Mouse (Mus musculus) thymus, postnatal 25 days (tissue): ENCODE results near the gene Atp1a3.
"Not testable (repeated sequence)": the region's sequence is repeated elsewhere in the genome, so short reads cannot be mapped to it uniquely, and the experiment has no call there.

Source experiments
- DNase-seq: peaks from one replicate; pipeline ENCODE4 v3.0.0; 2022

Gene Atp1a3

GRCm38 (mm10) chr7:25005421-25006065 lies at the start of gene Atp1a3:
Gene Atp1a3, minus strand, starts transcription at chr7:25005958.
- peak; percentile 47 for DNase-seq

GRCm38 (mm10) chr7:25052587-25052986 lies 46.8 kb upstream of the Atp1a3 start:
- DNase-seq, result no peak

DNA sequence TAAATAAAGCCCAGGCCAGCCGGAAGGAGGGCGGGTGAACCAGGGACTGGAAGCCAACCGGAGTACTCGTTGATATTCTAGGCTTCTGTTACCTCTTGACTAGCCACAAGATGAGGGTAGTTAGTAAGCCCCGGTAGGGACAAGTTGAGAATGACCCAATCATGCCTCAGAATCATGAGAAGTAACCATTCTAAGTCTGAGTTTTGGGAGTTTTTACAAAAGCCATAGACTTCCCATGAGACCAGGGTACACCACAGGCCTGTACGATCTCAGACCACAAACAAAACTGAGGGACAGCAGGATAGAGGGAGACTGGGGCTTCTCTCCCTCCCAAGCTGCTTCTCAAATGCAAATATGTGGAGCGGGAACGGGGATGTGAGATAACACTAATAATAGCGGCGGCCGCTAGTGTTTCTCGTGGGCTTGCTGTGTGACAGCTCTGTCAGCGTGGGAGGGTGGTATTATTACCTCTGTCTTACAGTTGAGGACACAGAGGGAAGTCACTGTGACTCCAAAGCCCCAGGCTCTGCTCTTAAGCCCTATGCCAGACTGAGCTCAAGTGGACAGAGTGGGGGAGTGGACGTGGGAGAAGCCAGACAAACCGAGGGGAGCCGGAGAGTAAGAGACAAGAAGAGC lies 43.7 kb upstream of the Atp1a3 start:
- DNase-seq, result no peak

- DNase-seq, result no peak
Observed at GRCm38 (mm10) chr7:25047363-25047762, 41.6 kb upstream of the Atp1a3 start.

- DNase-seq, result not testable (repeated sequence)
Observed at GRCm38 (mm10) chr7:25044599-25044998, 38.8 kb upstream of the Atp1a3 start.

DNA sequence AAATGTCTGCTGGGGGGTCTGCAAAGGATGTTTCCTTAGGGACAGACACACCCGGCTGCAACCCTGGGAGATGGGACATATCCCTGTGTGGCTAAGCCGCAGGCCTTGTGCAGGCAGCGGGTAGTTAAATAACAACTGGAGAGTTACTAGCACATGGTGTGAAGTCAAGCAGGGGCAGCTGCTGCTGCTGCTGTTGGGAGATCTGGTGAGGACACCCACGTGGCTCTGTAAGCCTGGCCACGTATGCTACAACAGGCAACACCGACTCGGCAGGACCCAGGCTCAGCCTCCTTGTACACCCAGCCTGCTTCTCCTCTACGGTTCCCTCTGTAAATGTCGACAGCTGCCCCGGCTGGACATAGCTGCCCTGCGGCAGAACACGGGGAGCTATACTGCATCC lies 36.2 kb upstream of the Atp1a3 start:
- no peak for DNase-seq

DNA sequence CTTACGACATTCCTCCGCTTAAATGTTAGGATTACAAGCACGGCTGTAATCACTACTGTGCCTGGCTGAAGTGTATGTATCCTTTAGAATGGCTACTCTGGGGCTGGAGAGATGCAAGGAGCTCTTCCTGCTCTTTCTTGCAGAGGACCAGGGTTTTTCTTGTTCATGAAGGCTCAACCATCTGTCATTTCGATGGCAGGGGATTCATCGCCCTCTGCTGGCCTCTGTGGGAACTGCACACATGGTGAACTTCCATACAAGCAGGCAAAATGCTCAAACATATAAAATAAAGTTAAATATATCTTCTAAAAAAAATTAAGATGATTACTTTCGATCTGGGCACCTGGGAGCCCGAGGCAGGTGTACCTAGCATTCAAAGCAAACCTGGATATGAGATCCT lies 30.2 kb upstream of the Atp1a3 start:
- peak; percentile 76 for DNase-seq

DNA sequence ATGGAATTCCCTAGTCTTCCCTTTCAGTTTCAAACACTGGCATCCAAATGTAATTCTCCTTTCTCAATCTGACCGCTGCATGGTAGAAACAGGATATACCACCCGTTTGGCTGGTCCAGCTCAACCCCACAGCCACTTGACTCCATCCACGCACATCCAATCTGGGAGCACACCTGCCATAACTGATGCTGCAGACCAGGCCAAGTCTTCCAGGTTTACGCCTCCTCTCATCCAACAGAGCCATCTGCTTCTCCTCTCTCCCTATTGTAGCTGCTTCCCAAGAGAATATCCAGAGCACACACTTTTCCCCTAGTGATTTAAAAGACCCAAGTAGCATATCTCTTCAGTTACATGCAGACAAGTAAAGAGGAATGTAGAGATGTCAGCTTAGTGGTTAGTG lies 29.0 kb upstream of the Atp1a3 start:
- DNase-seq, result no peak

GRCm38 (mm10) chr7:25031528-25031927 lies 25.8 kb upstream of the Atp1a3 start:
- DNase-seq, result no peak

- DNase-seq, result peak; percentile 81
Observed at GRCm38 (mm10) chr7:25030032-25030753, 24.4 kb upstream of the Atp1a3 start.

DNA sequence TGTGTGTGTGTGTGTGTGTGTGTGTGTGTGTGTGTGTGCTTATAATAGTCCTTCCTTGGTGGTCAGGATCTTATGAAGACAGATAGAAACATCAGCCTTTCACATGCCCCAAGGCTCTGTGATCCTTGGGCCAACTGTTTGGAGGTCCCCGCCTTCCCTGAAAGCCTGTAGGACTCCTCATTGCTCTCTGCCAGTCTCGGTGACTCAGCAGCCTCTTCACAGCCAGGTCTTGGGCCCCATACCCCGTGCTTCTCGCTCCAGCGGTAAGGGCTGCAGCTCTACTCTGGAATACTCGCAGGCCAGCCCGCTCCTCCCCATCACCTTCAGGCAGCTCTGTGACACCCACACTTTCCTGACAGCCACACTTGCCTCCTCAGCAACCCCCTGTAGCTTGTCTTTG lies 20.7 kb upstream of the Atp1a3 start:
- DNase-seq, result no peak

GRCm38 (mm10) chr7:25025855-25026439 lies 20.2 kb upstream of the Atp1a3 start:
- DNase-seq, result no peak

GRCm38 (mm10) chr7:25011592-25011991 lies 5.8 kb upstream of the Atp1a3 start:
- no peak for DNase-seq

- DNase-seq, result peak; percentile 44
Observed at GRCm38 (mm10) chr7:25010090-25010913, 4.5 kb upstream of the Atp1a3 start.

DNA sequence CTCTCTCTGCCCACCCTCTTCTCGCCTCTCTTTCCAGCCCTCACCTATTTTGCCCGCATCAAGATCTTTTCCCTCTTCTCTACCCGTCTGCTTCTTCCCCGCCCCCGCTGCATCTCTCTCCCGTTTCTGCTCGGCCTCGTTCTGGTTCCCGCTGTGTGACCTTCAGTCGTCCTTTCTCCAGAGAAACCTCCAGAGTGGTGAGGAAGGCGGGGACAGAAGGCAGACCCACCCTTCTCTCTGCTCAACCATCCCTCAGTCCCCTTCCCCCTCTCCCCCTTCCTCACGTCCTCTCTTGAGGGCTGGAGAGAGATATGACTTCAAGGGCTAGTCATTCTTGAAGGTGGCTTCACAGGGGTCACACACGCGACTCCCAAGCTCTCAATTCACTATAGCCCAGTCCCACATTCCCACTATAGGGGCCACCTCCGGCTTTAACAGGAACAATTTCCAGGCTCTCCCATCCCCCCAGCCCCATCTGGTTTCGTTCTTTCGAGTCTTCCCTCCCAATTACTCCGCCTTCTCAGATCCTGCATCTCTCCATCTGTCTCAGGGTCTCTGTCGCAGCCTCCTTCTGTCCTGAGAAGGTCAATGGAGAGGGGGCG lies 3.4 kb upstream of the Atp1a3 start:
- DNase-seq, result no peak

- DNase-seq, result peak; percentile 73
Observed at GRCm38 (mm10) chr7:25008635-25009034, 2.9 kb upstream of the Atp1a3 start.

- no peak for DNase-seq
Observed at GRCm38 (mm10) chr7:25007609-25008374, 2.0 kb upstream of the Atp1a3 start.

DNA sequence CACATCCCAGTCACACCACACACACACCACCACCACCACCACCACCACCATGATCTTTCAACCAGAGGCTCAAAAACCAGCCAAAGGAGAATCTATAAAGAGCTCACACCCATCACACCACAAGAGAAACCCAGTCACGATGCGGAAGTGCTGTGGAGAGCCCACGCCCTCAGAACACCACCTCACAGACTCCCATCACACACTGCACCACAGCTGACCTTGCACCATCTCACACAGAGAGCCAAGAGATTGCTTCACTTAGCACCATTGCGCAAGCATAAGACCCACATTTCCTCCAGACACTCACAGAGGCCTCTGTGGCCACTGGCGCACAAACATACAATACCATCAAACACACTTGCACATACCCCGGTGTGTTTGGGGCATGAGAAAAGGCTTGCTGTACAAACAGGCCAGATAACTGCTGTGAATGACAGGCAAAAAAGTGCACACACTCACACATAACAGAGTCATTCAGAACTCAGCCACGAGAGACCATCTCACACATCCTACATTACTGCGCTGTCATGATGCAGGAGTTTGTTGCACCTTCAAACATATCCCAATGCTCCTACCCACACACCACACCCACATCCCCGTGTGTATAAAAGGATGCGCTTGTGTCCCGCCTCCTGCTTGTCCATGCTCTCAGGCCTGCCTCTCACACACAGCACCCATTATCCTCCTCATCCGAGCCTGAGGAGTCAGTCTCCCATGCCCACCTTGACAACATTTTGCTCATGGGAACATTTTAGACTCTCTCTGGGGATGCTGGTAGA lies 1.0 kb upstream of the Atp1a3 start:
- DNase-seq, result no peak

DNA sequence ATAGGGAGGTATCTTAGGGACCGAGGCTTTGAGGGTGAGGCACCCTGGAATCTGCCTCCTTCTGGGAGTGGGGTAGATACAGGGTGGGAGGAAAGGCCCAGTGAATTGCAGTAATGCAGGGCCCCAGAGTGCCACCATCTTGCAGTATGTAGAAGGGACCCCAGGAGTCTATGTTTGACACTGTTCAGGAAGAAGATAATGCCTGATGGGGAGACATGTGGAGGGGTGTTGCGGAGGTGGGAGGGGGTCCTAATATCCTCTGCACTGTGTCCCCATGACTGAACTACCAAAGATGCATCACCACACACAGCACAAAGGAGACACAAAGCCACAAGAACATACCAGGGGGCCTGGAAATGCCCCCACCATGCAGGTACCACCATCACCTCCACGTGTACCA lies 413 bp upstream of the Atp1a3 start:
- no peak for DNase-seq

- no peak for DNase-seq
Observed at GRCm38 (mm10) chr7:25004806-25005205, 952 bp downstream of the Atp1a3 start.
